Mouse (Mus musculus) cortical plate, adult 2 months (tissue): ENCODE data around the gene Anks1b.

Experiments used
- CTCF ChIP-seq: fragments of 200-500 bp; IDR thresholded peaks from 2 replicates; pipeline ENCODE4 v1.5.1; 2011; ENCODE audit warnings: mild to moderate bottlenecking, control low read depth, low read length; ENCODE audit not compliant: insufficient read depth; ENCODE audit errors: extremely low read depth
- POLR2A ChIP-seq: fragments of 200-500 bp; IDR thresholded peaks from 2 replicates; pipeline ENCODE4 v1.6.1; 2011; ENCODE audit warnings: mild to moderate bottlenecking, low read length, control low read depth; ENCODE audit not compliant: insufficient read depth; ENCODE audit errors: extremely low read depth

GRCm38 (mm10) chr10:90999899-91000298 is 1126.6 kb downstream of the Anks1b start:
- no peak for TF ChIP-seq CTCF
- TF ChIP-seq POLR2A: no peak
